Mouse (Mus musculus) left cerebral cortex, postnatal 25 days (tissue): ENCODE results near the gene 0610040J01Rik. TPM values are rescaled to one million over a fixed set of nuclear protein-coding genes. Genes with fewer than 3 reads are reported as not detected.

Experiments used
- DNase-seq, 2 experiments: peaks; one replicate each; pipeline ENCODE4 v3.0.0; 2022; ENCODE audit warnings: low spot score in 2 of 2, mixed read lengths in 1 of 2
- intact Hi-C: fragments of 180-260 bp; cut with DNase I; formaldehyde crosslinking; loops from one replicate; pipeline ENCODE4 v1.15.1; 2025
- total RNA-seq, 2 experiments: library from RNA; stranded (reverse); gene quantifications; 2 replicates each; pipeline ENCODE4 v1.2.3; 2021

Gene 0610040J01Rik
- total RNA-seq, 2 experiments from 2014 or later = 4.2 to 6.2 TPM

- intact Hi-C loops = no loop called here
- no peak for DNase-seq
Observed at GRCm38 (mm10) chr5:63827415-63828053, 15.4 kb downstream of the 0610040J01Rik start.

GRCm38 (mm10) chr5:63828380-63829185, 16.4 kb downstream of the 0610040J01Rik start:
- no peak for DNase-seq
- intact Hi-C loops = no loop called here

GRCm38 (mm10) chr5:63831054-63831453, 18.9 kb downstream of the 0610040J01Rik start:
- no peak for DNase-seq
- intact Hi-C loops = no loop called here

- DNase-seq = no peak
- intact Hi-C loops = no loop called here
Observed at GRCm38 (mm10) chr5:63833955-63834354, 21.8 kb downstream of the 0610040J01Rik start.

GRCm38 (mm10) chr5:63834435-63834834, 22.3 kb downstream of the 0610040J01Rik start:
- intact Hi-C loops = no loop called here
- DNase-seq = no peak

- no peak for DNase-seq
- intact Hi-C loops = no loop called here
Observed at GRCm38 (mm10) chr5:63837115-63837514, 25.0 kb downstream of the 0610040J01Rik start.

GRCm38 (mm10) chr5:63837851-63838250, 25.7 kb downstream of the 0610040J01Rik start:
- no peak for DNase-seq
- intact Hi-C loops = no loop called here

- intact Hi-C loops = no loop called here
Observed at GRCm38 (mm10) chr5:63839801-63840416, 27.7 kb downstream of the 0610040J01Rik start.

GRCm38 (mm10) chr5:63847080-63847479, 34.9 kb downstream of the 0610040J01Rik start:
- intact Hi-C loops = no loop called here
- DNase-seq = no peak

More at GRCm38 (mm10) chr5:63839801-63840416, 27.7 kb downstream of the 0610040J01Rik start:
- no peak for DNase-seq

GRCm38 (mm10) chr5:63847541-63848226, 35.5 kb downstream of the 0610040J01Rik start:
- DNase-seq = no peak
- intact Hi-C loops = no loop called here

- DNase-seq = peak in 1 of 2 experiments; percentile 9
Observed at GRCm38 (mm10) chr5:63858901-63859300, 46.7 kb downstream of the 0610040J01Rik start.

GRCm38 (mm10) chr5:63867421-63867820, 55.3 kb downstream of the 0610040J01Rik start:
- intact Hi-C loops = no loop called here
- no peak for DNase-seq

More at GRCm38 (mm10) chr5:63858901-63859300, 46.7 kb downstream of the 0610040J01Rik start:
- intact Hi-C loops = no loop called here

GRCm38 (mm10) chr5:63872176-63872932, 60.2 kb downstream of the 0610040J01Rik start:
- DNase-seq = peak; percentile 12 to 54

GRCm38 (mm10) chr5:63874880-63875279, 62.7 kb downstream of the 0610040J01Rik start:
- intact Hi-C loops = no loop called here
- no peak for DNase-seq

More at GRCm38 (mm10) chr5:63872176-63872932, 60.2 kb downstream of the 0610040J01Rik start:
- intact Hi-C loops = no loop called here

- DNase-seq = no peak
- intact Hi-C loops = no loop called here
Observed at GRCm38 (mm10) chr5:63876081-63876480, 63.9 kb downstream of the 0610040J01Rik start.

- intact Hi-C loops = no loop called here
- no peak for DNase-seq
Observed at GRCm38 (mm10) chr5:63879026-63879425, 66.9 kb downstream of the 0610040J01Rik start.

- intact Hi-C loops = loop anchor here (1.0 to 2.0 kb wide), 2 partner anchors 74 to 991 kb away; partner anchors contain the start of gene 0610040J01Rik
- DNase-seq = no peak
Observed at GRCm38 (mm10) chr5:63886292-63886691, 74.1 kb downstream of the 0610040J01Rik start.

- intact Hi-C loops = loop anchor here (1.0 to 2.0 kb wide), 2 partner anchors 74 to 992 kb away; partner anchors contain the start of gene 0610040J01Rik
- DNase-seq = peak in 1 of 2 experiments; percentile 47
Observed at GRCm38 (mm10) chr5:63886709-63887108, 74.5 kb downstream of the 0610040J01Rik start.

- intact Hi-C loops = loop anchor here (2.0 kb wide), 1 partner anchor 992 kb away; no protein-coding TSS in a partner anchor
- DNase-seq = no peak
Observed at GRCm38 (mm10) chr5:63887111-63887510, 74.9 kb downstream of the 0610040J01Rik start.
